Comparison of ENCODE assay signal across 25 mouse cellular contexts in the genomic region with DNA sequence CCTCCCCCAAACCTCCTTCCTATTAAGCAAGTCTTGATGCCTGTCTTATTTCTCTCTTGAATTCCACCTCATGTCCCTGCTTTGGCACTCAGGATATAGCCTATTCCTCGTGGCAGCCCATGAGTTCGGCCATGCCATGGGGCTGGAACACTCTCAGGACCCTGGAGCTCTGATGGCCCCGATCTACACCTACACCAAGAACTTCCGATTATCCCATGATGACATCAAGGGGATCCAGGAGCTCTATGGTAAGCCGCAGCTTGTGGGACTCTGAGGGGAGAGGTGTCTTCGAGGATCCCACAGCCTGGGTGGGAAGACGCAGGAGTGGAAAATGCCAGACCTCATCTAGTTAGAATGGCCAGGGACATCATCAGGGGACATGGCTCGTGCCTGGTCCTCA. TPM values are rescaled to one million over a fixed set of nuclear protein-coding genes. Genes with fewer than 3 reads are reported as not detected.
"Had no signal": no experiment of that assay in that cellular context is flagged by ENCODE, and none has a peak within 500 bp of the region (broad histone marks: within the 10 kb centered on the region; RNA-seq: fewer than 3 reads in every experiment).

No protein-coding gene starts in this region.

- H3K9me3 ChIP-seq: embryonic facial prominence, embryonic 12.5 days; embryonic facial prominence, embryonic 13.5 days; forebrain, embryonic 10.5 days; forebrain, embryonic 12.5 days; forebrain, embryonic 13.5 days; forebrain, embryonic 15.5 days; heart, embryonic 10.5 days; heart, embryonic 12.5 days had no signal

- H3K36me3 ChIP-seq: forebrain, embryonic 12.5 days; forebrain, embryonic 15.5 days had no signal

- H3K27me3 ChIP-seq: embryonic facial prominence, embryonic 12.5 days; embryonic facial prominence, embryonic 13.5 days; forebrain, embryonic 12.5 days; forebrain, embryonic 13.5 days; forebrain, embryonic 15.5 days; heart, embryonic 12.5 days had no signal

- H3K4me1 ChIP-seq: forebrain, embryonic 10.5 days; forebrain, embryonic 12.5 days; forebrain, embryonic 13.5 days; forebrain, embryonic 15.5 days; heart, embryonic 10.5 days; heart, embryonic 12.5 days had no signal

- H3K9ac ChIP-seq: embryonic facial prominence, embryonic 12.5 days; embryonic facial prominence, embryonic 13.5 days; forebrain, embryonic 12.5 days; forebrain, embryonic 13.5 days; forebrain, embryonic 15.5 days; forebrain, postnatal 0 days; heart, embryonic 12.5 days had no signal

- ATAC-seq: forebrain, embryonic 13.5 days; forebrain, embryonic 14.5 days; forebrain, embryonic 15.5 days; forebrain, embryonic 16.5 days; forebrain, postnatal 0 days had no signal

- H3K27ac ChIP-seq: embryonic facial prominence, embryonic 12.5 days; embryonic facial prominence, embryonic 13.5 days; forebrain, embryonic 10.5 days; forebrain, embryonic 12.5 days; forebrain, embryonic 13.5 days; forebrain, embryonic 15.5 days; heart, embryonic 10.5 days had no signal

- H3K4me3 ChIP-seq: embryonic facial prominence, embryonic 12.5 days; embryonic facial prominence, embryonic 13.5 days; erythroblast, embryonic 14.5 days; forebrain, embryonic 10.5 days; forebrain, embryonic 12.5 days; forebrain, embryonic 13.5 days; forebrain, embryonic 15.5 days; heart, embryonic 10.5 days; heart, embryonic 12.5 days had no signal

- H3K4me2 ChIP-seq: embryonic facial prominence, embryonic 12.5 days; embryonic facial prominence, embryonic 13.5 days; forebrain, embryonic 12.5 days; forebrain, embryonic 13.5 days; forebrain, embryonic 15.5 days; heart, embryonic 11.5 days; heart, embryonic 12.5 days had no signal

- DNase-seq: cerebellum, adult 18-20 months; cerebellum, adult 2 months; cerebellum, adult 8-10 months; cerebellum, adult 9-10 months; cerebellum, adult 9-11 months; cerebellum, postnatal 10 days; cerebellum, postnatal 14 days; cerebellum, postnatal 25 days; cerebellum, postnatal 36 days; embryo, embryonic 11 days; forebrain, postnatal 0 days; gastrocnemius, postnatal 10 days; gastrocnemius, postnatal 14 days had no signal

RNA-seq across cellular contexts. Expression of a gene that starts 12.1 kb away (rescaled TPM):
- polyA plus RNA-seq: erythroblast, embryonic 14.5 days had no signal
